Mouse (Mus musculus) granulocyte monocyte progenitor cell, adult 5-6 weeks (primary cell): Measurements from ENCODE around the gene Pth1r. TPM values are rescaled to one million over a fixed set of nuclear protein-coding genes. Genes with fewer than 3 reads are reported as not detected.

Experiments used
- ATAC-seq: replicated peaks from 2 replicates; pipeline ENCODE4 v1.8.0; 2016; ENCODE audit warnings: mild to moderate bottlenecking, moderate TSS enrichment, inconsistent platforms; ENCODE audit not compliant: poor library complexity, severe bottlenecking
- total RNA-seq, 2 experiments: library from RNA; stranded (forward) in 1 of 2; stranded (reverse) in 1 of 2; fragments of 200-712, 200-1000 nt in 1 of 2; fragments of >200 nt in 1 of 2; fragmentation: Nextera tagmentation in 1 of 2; gene quantifications; 2 replicates each; pipeline ENCODE4 v1.2.3; 2014 to 2017

Gene Pth1r
- total RNA-seq, 2 experiments from 2014 or later: 0.10 TPM; not detected in 1

- ATAC-seq: no peak
Measured at GRCm38 (mm10) chr9:110718810-110719209, 28.1 kb downstream of the Pth1r start.

- ATAC-seq: no peak
Measured at GRCm38 (mm10) chr9:110718071-110718470, 28.9 kb downstream of the Pth1r start.

- ATAC-seq: peak; percentile 73
Measured at GRCm38 (mm10) chr9:110716775-110717174, 30.2 kb downstream of the Pth1r start.

GRCm38 (mm10) chr9:110715426-110715825 lies 31.5 kb downstream of the Pth1r start:
- ATAC-seq: no peak

- ATAC-seq: no peak
Measured at GRCm38 (mm10) chr9:110713389-110713788, 33.6 kb downstream of the Pth1r start.

- no peak for ATAC-seq
Measured at GRCm38 (mm10) chr9:110712545-110712944, 34.4 kb downstream of the Pth1r start.

- no peak for ATAC-seq
Measured at GRCm38 (mm10) chr9:110711996-110712395, 34.9 kb downstream of the Pth1r start.

- ATAC-seq: no peak
Measured at GRCm38 (mm10) chr9:110711532-110711931, 35.4 kb downstream of the Pth1r start.

GRCm38 (mm10) chr9:110709640-110710258 lies 37.2 kb downstream of the Pth1r start:
- ATAC-seq: peak; percentile 94

- ATAC-seq: peak; percentile 84
Measured at GRCm38 (mm10) chr9:110706784-110707183, 40.2 kb downstream of the Pth1r start.

GRCm38 (mm10) chr9:110703951-110704350 lies 43.0 kb downstream of the Pth1r start:
- no peak for ATAC-seq

- no peak for ATAC-seq
Measured at GRCm38 (mm10) chr9:110702848-110703247, 44.1 kb downstream of the Pth1r start.

GRCm38 (mm10) chr9:110701114-110702032 lies 45.6 kb downstream of the Pth1r start:
- ATAC-seq: no peak

GRCm38 (mm10) chr9:110699574-110699973 lies 47.4 kb downstream of the Pth1r start:
- ATAC-seq: no peak

- no peak for ATAC-seq
Measured at GRCm38 (mm10) chr9:110697465-110697864, 49.5 kb downstream of the Pth1r start.

- no peak for ATAC-seq
Measured at GRCm38 (mm10) chr9:110696427-110696826, 50.5 kb downstream of the Pth1r start.

GRCm38 (mm10) chr9:110695165-110695755 lies 51.7 kb downstream of the Pth1r start:
- no peak for ATAC-seq

- no peak for ATAC-seq
Measured at GRCm38 (mm10) chr9:110689261-110689779, 57.6 kb downstream of the Pth1r start.

- no peak for ATAC-seq
Measured at GRCm38 (mm10) chr9:110687846-110688245, 59.1 kb downstream of the Pth1r start.

GRCm38 (mm10) chr9:110687061-110687460 lies 59.9 kb downstream of the Pth1r start:
- ATAC-seq: no peak

- no peak for ATAC-seq
Measured at GRCm38 (mm10) chr9:110686472-110686871, 60.5 kb downstream of the Pth1r start.
